Mouse (Mus musculus) CH12.LX (cell line): ENCODE results near the gene Capn13.

Experiments
- CTCF ChIP-seq, 2 experiments: IDR thresholded peaks in 1 of 2; conservative IDR thresholded peaks in 1 of 2; 2 replicates each; pipeline ENCODE4 v1.5.1; 2011 to 2012; ENCODE audit warnings: low read depth in 2 of 2, low read length in 2 of 2, improper control_type of control experiment in 1 of 2, inconsistent platforms in 1 of 2, mild to moderate bottlenecking in 1 of 2, moderate library complexity in 1 of 2
- JUND ChIP-seq: conservative IDR thresholded peaks from 2 replicates; pipeline ENCODE4 v1.6.1; 2011; ENCODE audit warnings: low read depth, low read length, improper control_type of control experiment
- MAZ ChIP-seq: IDR thresholded peaks from 2 replicates; pipeline ENCODE4 v1.6.1; 2012; ENCODE audit warnings: low read depth, mild to moderate bottlenecking, inconsistent platforms, low read length, improper control_type of control experiment, moderate library complexity
- POLR2A ChIP-seq: IDR thresholded peaks from 2 replicates; pipeline ENCODE4 v1.6.1; 2011; ENCODE audit warnings: low read depth, mild to moderate bottlenecking, improper control_type of control experiment, low read length
- RAD21 ChIP-seq: IDR thresholded peaks from 2 replicates; pipeline ENCODE4 v1.6.1; 2011; ENCODE audit warnings: low read depth, mild to moderate bottlenecking, low read length, improper control_type of control experiment, moderate library complexity
- SMC3 ChIP-seq: IDR thresholded peaks from 2 replicates; pipeline ENCODE4 v1.6.1; 2011; ENCODE audit warnings: low read depth, low read length, improper control_type of control experiment
- USF2 ChIP-seq: conservative IDR thresholded peaks from 2 replicates; pipeline ENCODE4 v1.6.1; 2011; ENCODE audit warnings: low read depth, low read length, improper control_type of control experiment
- ZC3H11A ChIP-seq: IDR thresholded peaks from 2 replicates; pipeline ENCODE4 v1.6.1; 2012; ENCODE audit warnings: low read depth, mild to moderate bottlenecking, inconsistent platforms, low read length, improper control_type of control experiment
- ZNF384 ChIP-seq: IDR thresholded peaks from 2 replicates; pipeline ENCODE4 v1.6.1; 2012; ENCODE audit warnings: low read depth, low read length, improper control_type of control experiment, inconsistent platforms

GRCm38 (mm10) chr17:73324732-73325131, 75.9 kb downstream of the Capn13 start:
- no peak for TF ChIP-seq JUND
- no peak for TF ChIP-seq ZC3H11A
- no peak for TF ChIP-seq CTCF (conservative IDR thresholded peaks at IDR 0.05 in 1 of 2, IDR thresholded peaks at IDR 0.05 in 1 of 2; ENCODE audit: low read depth in 2 of 2, low read length in 2 of 2)
- no peak for TF ChIP-seq POLR2A
- TF ChIP-seq RAD21: no peak
- TF ChIP-seq USF2: no peak
- TF ChIP-seq ZNF384: no peak
- no peak for TF ChIP-seq MAZ
- no peak for TF ChIP-seq SMC3
